Mouse (Mus musculus) liver, adult 2 months (tissue): Measurements from ENCODE around the gene Tcf7l1. TPM values are rescaled to one million over a fixed set of nuclear protein-coding genes. Genes with fewer than 3 reads are reported as not detected.

Source experiments
- DNase-seq: peaks from one replicate; pipeline ENCODE4 v3.0.0-alpha.2; 2011; ENCODE audit warnings: low read depth, low spot score; ENCODE audit errors: extremely low read depth
- H3K27ac ChIP-seq: fragments of 200-500 bp; replicated peaks from 2 replicates; pipeline ENCODE4 v1.5.1; 2012; ENCODE audit warnings: low read depth, mild to moderate bottlenecking, control low read depth, inconsistent platforms, low read length; ENCODE audit not compliant: insufficient read depth
- H3K27me3 ChIP-seq: fragments of 200-500 bp; 2 replicates; pipeline ENCODE4 v1.6.1; 2012; ENCODE audit warnings: mild to moderate bottlenecking, moderate library complexity, low read length, inconsistent platforms; ENCODE audit not compliant: control insufficient read depth, insufficient read depth
- H3K36me3 ChIP-seq: fragments of 200-500 bp; 2 replicates; pipeline ENCODE4 v1.6.1; 2012; ENCODE audit warnings: low read length, inconsistent platforms; ENCODE audit not compliant: control insufficient read depth, insufficient read depth
- H3K4me1 ChIP-seq: fragments of 200-500 bp; 2 replicates; pipeline ENCODE4 v1.6.1; 2011; ENCODE audit warnings: low read length; ENCODE audit not compliant: control insufficient read depth, insufficient read depth
- H3K4me3 ChIP-seq: fragments of 200-500 bp; 2 replicates; pipeline ENCODE4 v1.5.1; 2011; ENCODE audit warnings: low read depth, mild to moderate bottlenecking, control low read depth, low read length, moderate library complexity; ENCODE audit not compliant: insufficient read depth
- H3K79me2 ChIP-seq: fragments of 200-500 bp; 2 replicates; pipeline ENCODE4 v1.6.1; 2012; ENCODE audit warnings: inconsistent platforms, mild to moderate bottlenecking, low read length, moderate library complexity; ENCODE audit not compliant: control insufficient read depth, insufficient read depth
- H3K9ac ChIP-seq: fragments of 200-500 bp; 2 replicates; pipeline ENCODE4 v1.6.1; 2012; ENCODE audit warnings: low read depth, mild to moderate bottlenecking, control low read depth, inconsistent platforms, low read length
- CTCF ChIP-seq: fragments of 200-500 bp; IDR thresholded peaks from 2 replicates; pipeline ENCODE4 v1.5.1; 2011; ENCODE audit warnings: low read depth, low read length, control low read depth
- POLR2A ChIP-seq: fragments of 200-500 bp; IDR thresholded peaks from 2 replicates; pipeline ENCODE4 v1.6.1; 2011; ENCODE audit warnings: low read length, control low read depth; ENCODE audit not compliant: insufficient read depth; ENCODE audit errors: extremely low read depth
- WGBS: fragments of 180-500 bp; shearing (Covaris S2); methylation state at CpG from one replicate; pipeline ENCODE4 v1.1.7; 2018; 5-methylcytosine and 5-hydroxymethylcytosine counted together
- polyA plus RNA-seq: library from polyadenylated mRNA; depleted of rRNA; stranded (reverse); fragments of >200 nt; gene quantifications from 2 replicates; pipeline ENCODE4 v1.2.3, GENCODE M21; 2012
- total RNA-seq: library from RNA; depleted of rRNA; stranded (reverse); fragments of >200 nt; gene quantifications from 2 replicates; pipeline ENCODE4 v1.2.3, GENCODE M21; 2014

Tcf7l1 gene
- total and polyA plus RNA-seq, 2 experiments = 0.92 to 6.9 TPM

- DNase-seq = no peak
- H3K27ac ChIP-seq = no peak overlapping the region
- whole genome bisulfite sequencing = 95% methylated on average over 6 of the region's 6 CpGs
- H3K4me1 ChIP-seq = peaks cover 12% of the 10 kb centered on the region
- H3K4me3 ChIP-seq = no peak overlapping the region
- H3K36me3 ChIP-seq = no peaks in the 10 kb centered on the region
- no peaks in the 10 kb centered on the region for H3K27me3 ChIP-seq
- H3K79me2 ChIP-seq = peaks cover 12% of the 10 kb centered on the region; the same call in 1 of the 2 replicates
- no peak overlapping the region for H3K9ac ChIP-seq
- no peak for TF ChIP-seq CTCF
These were observed 134.7 kb downstream of the Tcf7l1 start for GRCm38 (mm10) chr6:72654355-72654754.

GRCm38 (mm10) chr6:72653419-72653818 is 135.6 kb downstream of the Tcf7l1 start:
- DNase-seq = peak; percentile 98
- TF ChIP-seq CTCF (no peak), POLR2A (no peak)
- no peak overlapping the region for H3K4me3 ChIP-seq
- H3K27ac ChIP-seq = peak overlapping the region; percentile 45
- no peaks in the 10 kb centered on the region for H3K27me3 ChIP-seq
- H3K4me1 ChIP-seq = peaks cover 12% of the 10 kb centered on the region
- 0 out of 2 replicates have a peak, but pooled peaks cover 14% of the 10 kb centered on the region for H3K79me2 ChIP-seq
- H3K9ac ChIP-seq = no peak overlapping the region
- no peaks in the 10 kb centered on the region for H3K36me3 ChIP-seq
- WGBS = 13% methylated on average over 7 of the region's 7 CpGs

GRCm38 (mm10) chr6:72650338-72650851 is 138.7 kb downstream of the Tcf7l1 start:
- peak; percentile 78 for DNase-seq
- H3K27ac ChIP-seq = no peak overlapping the region
- H3K4me1 ChIP-seq = peaks cover 12% of the 10 kb centered on the region
- H3K36me3 ChIP-seq = no peaks in the 10 kb centered on the region
- no peak overlapping the region for H3K4me3 ChIP-seq
- 0 out of 2 replicates have a peak, but pooled peaks cover 7% of the 10 kb centered on the region for H3K79me2 ChIP-seq
- 36% methylated on average over 10 of the region's 10 CpGs for WGBS
- H3K27me3 ChIP-seq = no peaks in the 10 kb centered on the region
- TF ChIP-seq POLR2A (no peak), CTCF (no peak)
- H3K9ac ChIP-seq = no peak overlapping the region

- TF ChIP-seq POLR2A (no peak), CTCF (no peak)
- no peak for DNase-seq
- H3K79me2 ChIP-seq = 0 out of 2 replicates have a peak, but pooled peaks cover 7% of the 10 kb centered on the region
These were observed 141.0 kb downstream of the Tcf7l1 start for GRCm38 (mm10) chr6:72648002-72648595.

GRCm38 (mm10) chr6:72647383-72647820 is 141.7 kb downstream of the Tcf7l1 start:
- Histone ChIP-seq H3K9ac (no peak overlapping the region), H3K4me3 (no peak overlapping the region), H3K79me2 (0 out of 2 replicates have a peak, but pooled peaks cover 7% of the 10 kb centered on the region), H3K27ac (no peak overlapping the region), H3K4me1 (peaks cover 7% of the 10 kb centered on the region), H3K27me3 (no peaks in the 10 kb centered on the region), H3K36me3 (no peaks in the 10 kb centered on the region)
- 64% methylated on average over 10 of the region's 10 CpGs for WGBS
- no peak for TF ChIP-seq POLR2A
- peak; percentile 71 for TF ChIP-seq CTCF
- DNase-seq = peak; percentile 55

More at GRCm38 (mm10) chr6:72648002-72648595, 141.0 kb downstream of the Tcf7l1 start:
- Histone ChIP-seq H3K27ac (no peak overlapping the region), H3K4me3 (no peak overlapping the region), H3K9ac (no peak overlapping the region), H3K36me3 (no peaks in the 10 kb centered on the region), H3K4me1 (peaks cover 8% of the 10 kb centered on the region), H3K27me3 (no peaks in the 10 kb centered on the region)
- 88% methylated on average over 12 of the region's 12 CpGs for WGBS

GRCm38 (mm10) chr6:72645364-72645763 is 143.7 kb downstream of the Tcf7l1 start:
- Histone ChIP-seq H3K27ac (no peak overlapping the region), H3K27me3 (no peaks in the 10 kb centered on the region), H3K4me1 (peaks cover 7% of the 10 kb centered on the region), H3K36me3 (no peaks in the 10 kb centered on the region), H3K4me3 (no peak overlapping the region), H3K79me2 (0 out of 2 replicates have a peak, but pooled peaks cover 7% of the 10 kb centered on the region), H3K9ac (no peak overlapping the region)
- no peak for DNase-seq
- TF ChIP-seq CTCF = no peak
- 96% methylated on average over 7 of the region's 7 CpGs for WGBS
